Comparison of ENCODE assay signal across 18 mouse cellular contexts in the genomic region with DNA sequence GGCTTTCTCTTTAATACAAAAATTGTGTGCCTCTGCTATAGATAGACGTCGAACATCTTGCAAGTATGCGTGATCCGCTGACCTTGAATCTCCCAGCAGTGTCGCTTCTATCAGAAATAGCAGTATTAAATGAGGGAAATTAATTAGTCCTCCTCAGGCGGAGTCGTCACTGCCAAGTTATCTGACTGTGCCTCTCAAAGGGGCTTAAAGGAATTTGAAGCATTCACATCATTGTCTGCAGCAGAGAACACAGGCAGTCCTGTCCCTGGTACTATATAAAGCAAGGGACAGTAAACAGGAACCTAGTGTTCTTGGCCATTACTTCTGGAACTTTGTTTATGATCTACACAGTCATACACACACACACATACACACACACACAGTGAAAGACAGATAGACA.
DNase-seq lines count a peak whose midpoint lies in the region; ATAC-seq lines count a peak whose summit lies in the region.
"Had no signal": no experiment of that assay in that cellular context is flagged by ENCODE, and none has a peak within 500 bp of the region (broad histone marks: within the 10 kb centered on the region; RNA-seq: fewer than 3 reads in every experiment).

No protein-coding gene starts in this region.

- DNase-seq in embryonic facial prominence, embryonic 14.5 days (ENCODE audit: low spot score) = peak; percentile 9
- DNase-seq in embryonic facial prominence, embryonic 10.5 days (ENCODE audit: low spot score) = no peak
- DNase-seq in heart, embryonic 10.5 days (ENCODE audit: low spot score) = no peak
- DNase-seq in lung, postnatal 4 days = no peak
- peak; percentile 8 for DNase-seq in retina, embryonic 14.5 days (ENCODE audit: low spot score)
- DNase-seq in thymus, postnatal 14 days = no peak
- DNase-seq: cerebellum, postnatal 10 days; gastrocnemius, postnatal 36 days; thymus, postnatal 25 days had no signal

- no peaks in the 10 kb centered on the region for H3K36me3 ChIP-seq in embryonic facial prominence, embryonic 14.5 days (ENCODE audit: control insufficient read depth, insufficient read depth, low read length)
- H3K36me3 ChIP-seq in embryonic facial prominence, embryonic 10.5 days (replicated peaks) = no peaks in the 10 kb centered on the region
- no peaks in the 10 kb centered on the region for H3K36me3 ChIP-seq in heart, embryonic 14.5 days (ENCODE audit: control insufficient read depth, insufficient read depth, low read length)
- no peaks in the 10 kb centered on the region for H3K36me3 ChIP-seq in heart, embryonic 10.5 days
- no peaks in the 10 kb centered on the region for H3K36me3 ChIP-seq in lung, embryonic 16.5 days (ENCODE audit: control insufficient read depth, insufficient read depth, low read length)
- H3K36me3 ChIP-seq: G1E; hindbrain, embryonic 10.5 days; limb, embryonic 13.5 days; neural tube, embryonic 13.5 days had no signal

- no peak overlapping the region for H3K4me3 ChIP-seq in embryonic facial prominence, embryonic 14.5 days (ENCODE audit: low read depth, low read length)
- H3K4me3 ChIP-seq in embryonic facial prominence, embryonic 10.5 days = no peak overlapping the region
- no peak overlapping the region for H3K4me3 ChIP-seq in heart, embryonic 14.5 days (ENCODE audit: control insufficient read depth in 1 of 2, insufficient read depth in 1 of 2, low read depth in 1 of 2, low read length in 2 of 2)
- H3K4me3 ChIP-seq in heart, embryonic 10.5 days = no peak overlapping the region
- H3K4me3 ChIP-seq in lung, embryonic 16.5 days (ENCODE audit: low read length) = no peak overlapping the region
- H3K4me3 ChIP-seq: hindbrain, embryonic 10.5 days; limb, embryonic 13.5 days; megakaryocyte, embryonic 14.5 days; neural tube, embryonic 13.5 days had no signal

- WGBS in embryonic facial prominence, embryonic 14.5 days = 63% methylated on average over 7 of the region's 7 CpGs
- 73% methylated on average over 7 of the region's 7 CpGs for WGBS in embryonic facial prominence, embryonic 10.5 days
- WGBS in heart, embryonic 14.5 days = 21% methylated on average over 7 of the region's 7 CpGs
- WGBS in heart, embryonic 10.5 days = 46% methylated on average over 7 of the region's 7 CpGs
- WGBS in lung, embryonic 16.5 days = 44% methylated on average over 7 of the region's 7 CpGs

- H3K4me1 ChIP-seq in embryonic facial prominence, embryonic 14.5 days (ENCODE audit: control insufficient read depth, insufficient read depth, low read length) = no peaks in the 10 kb centered on the region
- H3K4me1 ChIP-seq in embryonic facial prominence, embryonic 10.5 days = no peaks in the 10 kb centered on the region
- 0 out of 4 replicates have a peak, but pooled peaks cover 0 to 12% of the 10 kb centered on the region in 2 experiments for H3K4me1 ChIP-seq in heart, embryonic 14.5 days (ENCODE audit: control insufficient read depth in 2 of 2, insufficient read depth in 2 of 2, low read length in 2 of 2)
- H3K4me1 ChIP-seq in heart, embryonic 10.5 days = no peaks in the 10 kb centered on the region
- H3K4me1 ChIP-seq in lung, embryonic 16.5 days (replicated peaks; ENCODE audit: control insufficient read depth, insufficient read depth, low read length) = no peaks in the 10 kb centered on the region
- H3K4me1 ChIP-seq: hindbrain, embryonic 10.5 days; limb, embryonic 13.5 days; megakaryocyte, embryonic 14.5 days; neural tube, embryonic 13.5 days had no signal

- H3K27me3 ChIP-seq in embryonic facial prominence, embryonic 14.5 days (replicated peaks; ENCODE audit: control insufficient read depth, insufficient read depth, low read length) = no peaks in the 10 kb centered on the region
- no peaks in the 10 kb centered on the region for H3K27me3 ChIP-seq in embryonic facial prominence, embryonic 10.5 days (replicated peaks; ENCODE audit: low read depth, poor library complexity, severe bottlenecking)
- H3K27me3 ChIP-seq in heart, embryonic 14.5 days (ENCODE audit: control insufficient read depth, insufficient read depth, low read length) = no peaks in the 10 kb centered on the region
- H3K27me3 ChIP-seq in heart, embryonic 10.5 days (ENCODE audit: insufficient read depth, poor library complexity, severe bottlenecking) = no peaks in the 10 kb centered on the region
- no peaks in the 10 kb centered on the region for H3K27me3 ChIP-seq in lung, embryonic 16.5 days (ENCODE audit: control insufficient read depth, insufficient read depth, low read depth, low read length)
- H3K27me3 ChIP-seq: limb, embryonic 13.5 days; megakaryocyte, embryonic 14.5 days; neural tube, embryonic 13.5 days had no signal

- H3K4me2 ChIP-seq in embryonic facial prominence, embryonic 14.5 days (ENCODE audit: low read depth, low read length) = no peak overlapping the region
- peak overlapping the region; percentile 32 for H3K4me2 ChIP-seq in heart, embryonic 14.5 days (ENCODE audit: low read length)
- H3K4me2 ChIP-seq in lung, embryonic 16.5 days (ENCODE audit: low read depth, low read length) = no peak overlapping the region
- H3K4me2 ChIP-seq: limb, embryonic 13.5 days; neural tube, embryonic 13.5 days had no signal

- no peak for ATAC-seq in embryonic facial prominence, embryonic 14.5 days (ENCODE audit: low read depth)
- no peak for ATAC-seq in heart, embryonic 14.5 days (ENCODE audit: insufficient number of reproducible peaks, insufficient read depth, low FRiP score, low read depth)
- ATAC-seq in lung, embryonic 16.5 days (ENCODE audit: low read depth) = peak; percentile 26; the same call in 1 of the 2 replicates
- ATAC-seq: CD4-positive, CD25-positive, alpha-beta regulatory T cell, adult 4 months; intestine, embryonic 16.5 days had no signal

- no peak overlapping the region for H3K27ac ChIP-seq in embryonic facial prominence, embryonic 14.5 days (replicated peaks; ENCODE audit: low read depth, low read length)
- H3K27ac ChIP-seq in embryonic facial prominence, embryonic 10.5 days (replicated peaks) = no peak overlapping the region
- no peak overlapping the region for H3K27ac ChIP-seq in heart, embryonic 14.5 days (replicated peaks in 1 of 2; ENCODE audit: control insufficient read depth in 1 of 2, insufficient read depth in 1 of 2, low read depth in 2 of 2, low read length in 2 of 2)
- no peak overlapping the region for H3K27ac ChIP-seq in heart, embryonic 10.5 days
- H3K27ac ChIP-seq in lung, embryonic 16.5 days (ENCODE audit: low read length) = no peak overlapping the region
- H3K27ac ChIP-seq: hindbrain, embryonic 10.5 days; limb, embryonic 13.5 days; neural tube, embryonic 13.5 days had no signal

- H3K9me3 ChIP-seq in embryonic facial prominence, embryonic 14.5 days (ENCODE audit: control insufficient read depth, low read length) = no peaks in the 10 kb centered on the region
- H3K9me3 ChIP-seq in embryonic facial prominence, embryonic 10.5 days = no peaks in the 10 kb centered on the region
- H3K9me3 ChIP-seq in heart, embryonic 14.5 days (ENCODE audit: control insufficient read depth, low read length) = no peaks in the 10 kb centered on the region
- no peaks in the 10 kb centered on the region for H3K9me3 ChIP-seq in heart, embryonic 10.5 days
- no peaks in the 10 kb centered on the region for H3K9me3 ChIP-seq in lung, embryonic 16.5 days (ENCODE audit: control insufficient read depth, low read length)
- H3K9me3 ChIP-seq: G1E; hindbrain, embryonic 10.5 days; limb, embryonic 13.5 days; megakaryocyte, embryonic 14.5 days; neural tube, embryonic 13.5 days had no signal

- no peak overlapping the region for H3K9ac ChIP-seq in embryonic facial prominence, embryonic 14.5 days (ENCODE audit: low read depth, low read length)
- no peak overlapping the region for H3K9ac ChIP-seq in heart, embryonic 14.5 days (ENCODE audit: low read length)
- H3K9ac ChIP-seq in lung, embryonic 16.5 days (ENCODE audit: low read length) = no peak overlapping the region
- H3K9ac ChIP-seq: limb, embryonic 13.5 days; neural tube, embryonic 13.5 days had no signal

Comparison
In these comparisons a context has a peak if more than half of its experiments do, and no peak if none do; other contexts are left out.
1. DNase-seq: peak in embryonic facial prominence, embryonic 14.5 days (single experiment) and retina, embryonic 14.5 days (single experiment); none in embryonic facial prominence, embryonic 10.5 days (single experiment), heart, embryonic 10.5 days (single experiment), lung, postnatal 4 days (0 of 2) and thymus, postnatal 14 days (single experiment).